Mouse (Mus musculus): ENCODE measurements around the gene Cfap73. TPM values are rescaled to one million over a fixed set of nuclear protein-coding genes. Genes with fewer than 3 reads are reported as not detected.

Gene Cfap73
- total and polyA plus RNA-seq, 3 experiments, result 0.25 TPM; not detected in 2

- Histone ChIP-seq H3K9ac (ENCODE audit: control insufficient read depth, low read depth, low read length, poor library complexity, severe bottlenecking) (peak overlapping the region; percentile 64), H3K79me2 (ENCODE audit: control insufficient read depth, insufficient read depth, low read length, poor library complexity) (no peaks in the 10 kb centered on the region), H3K9me3 (replicated peaks; ENCODE audit: insufficient read depth, low read length) (no peaks in the 10 kb centered on the region), H3K36me3 (ENCODE audit: control insufficient read depth in 1 of 2, insufficient read depth in 2 of 2, low read length in 2 of 2) (peaks cover 0 to 4% of the 10 kb centered on the region in 2 experiments; a peak in 2 of 4 replicates), H3K4me3 (ENCODE audit: control insufficient read depth in 1 of 2, insufficient read depth in 1 of 2, low read depth in 2 of 2, low read length in 2 of 2) (peak overlapping the region; percentile 63 to 66; a peak in 3 of 4 replicates), H3K27ac (ENCODE audit: control insufficient read depth, low read depth, low read length) (peak overlapping the region; percentile 13), H3K27me3 (ENCODE audit: control insufficient read depth in 1 of 2, insufficient read depth in 2 of 2, low read length in 2 of 2) (no peaks in the 10 kb centered on the region), H3K4me1 (ENCODE audit: control insufficient read depth in 1 of 2, insufficient read depth in 2 of 2, low read length in 2 of 2) (peaks cover 9 to 12% of the 10 kb centered on the region in 2 experiments)
- no peak for TF ChIP-seq KAT2A (conservative IDR thresholded peaks at IDR 0.05; ENCODE audit: low read depth, low read length)
- no peak for TF ChIP-seq POLR2AphosphoS2 (IDR thresholded peaks at IDR 0.05; ENCODE audit: low read length)
- no peak for TF ChIP-seq ZKSCAN1 (IDR thresholded peaks at IDR 0.05; ENCODE audit: low read depth, low read length)
- peak; percentile 74 for TF ChIP-seq RAD21 (IDR thresholded peaks at IDR 0.05; ENCODE audit: low read depth, low read length)
- no peak for TF ChIP-seq MEF2A (IDR thresholded peaks at IDR 0.05; ENCODE audit: extremely low read depth, insufficient replicate concordance, low read depth, low read length, poor library complexity, severe bottlenecking)
- TF ChIP-seq CTCF (IDR thresholded peaks at IDR 0.05 in 2 of 3, conservative IDR thresholded peaks at IDR 0.05 in 1 of 3; ENCODE audit: control insufficient read depth in 1 of 3, insufficient read depth in 1 of 3, low read depth in 2 of 3, low read length in 3 of 3, poor library complexity in 1 of 3, severe bottlenecking in 1 of 3), result peak; percentile 67 to 88 (median 83)
- no peak for TF ChIP-seq GABPA (IDR thresholded peaks at IDR 0.05; ENCODE audit: low read depth, low read length)
- TF ChIP-seq HCFC1 (IDR thresholded peaks at IDR 0.05; ENCODE audit: low read depth, low read length), result 0 out of 2 replicates have a peak, but pooled peaks have one; percentile 25
- no peak for TF ChIP-seq TAL1 (IDR thresholded peaks at IDR 0.05; ENCODE audit: low read length)
- TF ChIP-seq NELFE (IDR thresholded peaks at IDR 0.05; ENCODE audit: low read depth, low read length), result no peak
- no peak for TF ChIP-seq USF2 (IDR thresholded peaks at IDR 0.05; ENCODE audit: borderline replicate concordance in 1 of 2, insufficient read depth in 1 of 2, low read depth in 1 of 2, low read length in 2 of 2)
- TF ChIP-seq CHD2 (IDR thresholded peaks at IDR 0.05; ENCODE audit: low read length), result no peak
- TF ChIP-seq POLR2AphosphoS5 (IDR thresholded peaks at IDR 0.05; ENCODE audit: borderline replicate concordance, low read depth, low read length), result no peak
- TF ChIP-seq MAX (IDR thresholded peaks at IDR 0.05; ENCODE audit: low read length), result no peak
- no peak for TF ChIP-seq EP300 (IDR thresholded peaks at IDR 0.05; ENCODE audit: low read depth in 1 of 2, low read length in 2 of 2)
- TF ChIP-seq ZMIZ1 (IDR thresholded peaks at IDR 0.05; ENCODE audit: low read depth, low read length), result no peak
- TF ChIP-seq ZC3H11A (IDR thresholded peaks at IDR 0.05; ENCODE audit: low read depth, low read length), result peak; percentile 57
- TF ChIP-seq SIN3A (IDR thresholded peaks at IDR 0.05; ENCODE audit: low read length), result peak; percentile 44
- TF ChIP-seq SMC3 (IDR thresholded peaks at IDR 0.05; ENCODE audit: low read depth, low read length), result peak; percentile 84
- TF ChIP-seq JUND (IDR thresholded peaks at IDR 0.05; ENCODE audit: low read depth, low read length), result no peak
- no peak for TF ChIP-seq POLR2A (IDR thresholded peaks at IDR 0.05; ENCODE audit: control insufficient read depth in 1 of 2, insufficient read depth in 1 of 2, low read depth in 1 of 2, low read length in 2 of 2, poor library complexity in 1 of 2)
- DNase-seq (ENCODE audit: low read depth, low spot score), result peak; percentile 88
Measured at GRCm38 (mm10) chr5:120604839-120605238, 29.2 kb downstream of the Cfap73 start.

GRCm38 (mm10) chr5:120603515-120603914 lies 30.5 kb downstream of the Cfap73 start:
- no peaks in the 10 kb centered on the region for H3K27me3 ChIP-seq (ENCODE audit: control insufficient read depth in 1 of 2, insufficient read depth in 2 of 2, low read length in 2 of 2)
- no peak overlapping the region for H3K9ac ChIP-seq (ENCODE audit: control insufficient read depth, low read depth, low read length, poor library complexity, severe bottlenecking)
- H3K79me2 ChIP-seq (ENCODE audit: control insufficient read depth, insufficient read depth, low read length, poor library complexity), result no peaks in the 10 kb centered on the region
- peaks cover 17 to 24% of the 10 kb centered on the region in 2 experiments for H3K4me1 ChIP-seq (ENCODE audit: control insufficient read depth in 1 of 2, insufficient read depth in 2 of 2, low read length in 2 of 2)
- TF ChIP-seq EP300 (IDR thresholded peaks at IDR 0.05; ENCODE audit: low read depth in 1 of 2, low read length in 2 of 2) (no peak), ZNF384 (IDR thresholded peaks at IDR 0.05; ENCODE audit: low read depth, low read length) (no peak), USF2 (IDR thresholded peaks at IDR 0.05; ENCODE audit: borderline replicate concordance in 1 of 2, insufficient read depth in 1 of 2, low read depth in 1 of 2, low read length in 2 of 2) (no peak), CHD2 (IDR thresholded peaks at IDR 0.05; ENCODE audit: low read length) (no peak), GABPA (IDR thresholded peaks at IDR 0.05; ENCODE audit: low read depth, low read length) (no peak), KAT2A (conservative IDR thresholded peaks at IDR 0.05; ENCODE audit: low read depth, low read length) (no peak), RAD21 (IDR thresholded peaks at IDR 0.05; ENCODE audit: low read depth, low read length) (no peak), CTCF (IDR thresholded peaks at IDR 0.05 in 2 of 3, conservative IDR thresholded peaks at IDR 0.05 in 1 of 3; ENCODE audit: control insufficient read depth in 1 of 3, insufficient read depth in 1 of 3, low read depth in 2 of 3, low read length in 3 of 3, poor library complexity in 1 of 3, severe bottlenecking in 1 of 3) (no peak), GATA1 (IDR thresholded peaks at IDR 0.05; ENCODE audit: low read depth, low read length) (no peak), ETS1 (IDR thresholded peaks at IDR 0.05; ENCODE audit: low read depth, low read length) (no peak), SIN3A (IDR thresholded peaks at IDR 0.05; ENCODE audit: low read length) (no peak), MXI1 (IDR thresholded peaks at IDR 0.05; ENCODE audit: low read depth, low read length) (no peak), TCF12 (IDR thresholded peaks at IDR 0.05; ENCODE audit: low read depth, low read length) (no peak), MAFK (IDR thresholded peaks at IDR 0.05; ENCODE audit: borderline replicate concordance, low read depth, low read length) (no peak), E2F4 (IDR thresholded peaks at IDR 0.05; ENCODE audit: borderline replicate concordance, low read depth, low read length) (no peak), NRF1 (IDR thresholded peaks at IDR 0.05; ENCODE audit: insufficient read depth, low read depth, low read length, poor library complexity, severe bottlenecking) (no peak), MYC (IDR thresholded peaks at IDR 0.05; ENCODE audit: low read depth, low read length) (no peak), ZKSCAN1 (IDR thresholded peaks at IDR 0.05; ENCODE audit: low read depth, low read length) (no peak)
- DNase-seq (ENCODE audit: low read depth, low spot score), result no peak
- no peaks in the 10 kb centered on the region for H3K9me3 ChIP-seq (replicated peaks; ENCODE audit: insufficient read depth, low read length)
- H3K36me3 ChIP-seq (ENCODE audit: control insufficient read depth in 1 of 2, insufficient read depth in 2 of 2, low read length in 2 of 2), result peaks cover 0 to 11% of the 10 kb centered on the region in 2 experiments; a peak in 2 of 4 replicates
- no peak overlapping the region for H3K27ac ChIP-seq (ENCODE audit: control insufficient read depth, low read depth, low read length)
- H3K4me3 ChIP-seq (ENCODE audit: control insufficient read depth in 1 of 2, insufficient read depth in 1 of 2, low read depth in 2 of 2, low read length in 2 of 2), result no peak overlapping the region

All from MEL (cell line).